Mouse (Mus musculus) cerebral cortex, adult 2 months (tissue): ENCODE measurements around the gene Ext2.

Experiments
- WGBS: fragments of 180-500 bp; shearing (Covaris S2); methylation state at CpG from one replicate; pipeline ENCODE4 v1.1.7; 2018; 5-methylcytosine and 5-hydroxymethylcytosine counted together

The Ext2 gene

DNA sequence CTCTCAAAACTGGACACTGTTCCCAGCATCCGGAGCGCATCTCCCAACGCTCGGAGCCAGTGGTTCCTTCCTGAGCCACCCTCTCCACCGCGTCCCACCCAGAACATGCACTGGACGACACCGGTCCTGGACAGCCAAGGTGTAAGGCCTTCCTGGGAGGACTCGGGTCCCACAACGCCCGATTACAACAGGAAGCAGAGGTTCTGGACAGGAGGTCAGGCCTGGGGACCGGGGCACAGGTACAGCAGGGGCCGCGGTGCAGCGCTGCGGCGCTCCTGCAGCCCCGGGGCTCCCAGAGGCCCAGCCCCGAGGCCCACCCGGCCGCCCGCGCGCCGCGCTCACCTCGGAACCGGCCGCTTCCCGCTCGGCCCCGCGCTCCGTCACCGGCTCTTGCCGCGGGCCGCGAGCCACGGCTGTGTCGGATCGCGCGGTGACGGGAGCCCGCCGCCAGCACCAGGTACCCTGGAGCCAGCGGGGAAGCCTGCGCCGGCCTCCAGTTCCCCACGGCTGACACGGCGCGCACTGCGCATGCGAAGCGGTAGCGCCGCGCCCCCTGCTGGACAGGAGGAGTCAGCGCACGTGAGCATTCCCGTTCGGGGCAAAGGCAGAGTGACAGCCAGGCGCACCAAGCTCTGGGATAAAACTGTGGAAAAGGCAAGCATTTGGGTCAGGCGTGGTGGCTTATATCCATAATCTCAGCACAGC lies at the start of gene Ext2:
Gene Ext2, minus strand, starts transcription at position 524 of the 705 bp plus-strand sequence.
- 7% methylated on average over 66 of the region's 66 CpGs for WGBS

DNA sequence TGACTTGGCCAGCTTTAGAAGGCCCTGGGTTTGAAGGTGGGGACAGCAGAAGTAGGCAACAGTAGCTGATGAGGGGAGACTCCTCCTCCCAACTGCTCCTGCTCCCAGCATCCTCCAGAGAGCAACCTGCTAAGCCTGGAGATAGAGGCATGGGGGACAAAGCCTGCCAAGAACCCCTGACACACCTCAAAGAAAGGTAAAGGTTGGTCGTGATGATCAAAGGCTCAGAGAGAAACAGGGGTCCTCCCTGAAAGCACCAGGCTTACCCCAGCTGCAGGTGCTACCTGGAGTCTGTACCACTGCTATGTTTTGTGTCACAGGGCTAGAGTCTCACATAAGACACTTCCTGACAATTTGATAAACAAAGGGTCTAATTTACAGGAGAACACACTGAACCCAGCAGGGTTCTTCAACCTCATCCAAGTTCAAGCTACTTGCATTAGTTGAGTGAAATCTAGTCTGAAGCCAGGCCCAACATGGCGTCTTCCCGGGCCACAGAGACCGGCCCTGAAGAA lies 49.1 kb upstream of the Ext2 start:
- WGBS = 95% methylated on average over 4 of the region's 4 CpGs

DNA sequence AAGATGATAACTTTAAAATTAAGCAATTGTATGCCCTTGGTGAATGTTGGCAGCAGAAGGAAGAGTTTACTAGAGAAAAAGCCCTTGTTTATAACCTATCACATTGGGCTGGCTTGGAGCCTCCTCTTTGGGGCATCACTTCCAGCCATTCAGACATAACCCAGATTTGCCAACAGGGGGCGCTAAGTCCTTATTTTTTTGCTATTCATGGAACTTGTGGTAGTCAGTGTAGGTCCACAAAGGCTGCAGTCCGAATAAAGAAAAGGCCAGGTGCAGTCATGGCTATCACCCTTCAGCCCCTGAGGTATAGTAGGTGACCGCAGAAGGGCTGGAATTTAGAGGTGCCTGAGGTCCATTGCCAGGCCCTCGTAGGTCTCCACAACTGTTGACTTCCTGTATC lies 48.5 kb upstream of the Ext2 start:
- 39% methylated on average over 4 of the region's 4 CpGs for WGBS

DNA sequence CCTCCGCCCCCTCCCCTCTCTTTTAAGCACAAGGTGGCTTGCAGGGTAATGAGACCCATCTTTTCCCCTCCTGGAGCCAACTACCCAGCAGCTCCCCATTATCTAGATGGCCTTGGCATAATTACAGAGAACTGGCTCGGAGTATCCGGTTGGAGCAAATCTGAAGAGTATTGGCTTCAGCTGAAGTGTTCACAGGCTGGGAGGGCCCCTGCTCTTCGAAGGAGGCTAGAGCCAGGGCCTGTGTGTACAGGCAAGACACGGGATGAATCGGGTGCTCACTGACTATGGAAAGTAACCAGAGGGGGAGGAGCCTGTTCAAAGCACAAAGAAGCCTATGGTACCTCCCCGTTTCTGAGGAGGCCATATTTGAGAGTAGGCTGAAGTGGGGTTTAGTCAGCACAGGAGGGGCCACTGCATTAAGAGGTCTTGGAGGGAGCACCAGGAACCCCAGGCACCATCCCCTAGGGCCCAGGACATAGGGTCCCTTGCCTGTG lies 46.8 kb upstream of the Ext2 start, which contains the start of gene Accsl:
Gene Accsl, minus strand, starts transcription at position 51 of the 494 bp plus-strand sequence.
- 53% methylated on average over 7 of the region's 7 CpGs for WGBS

DNA sequence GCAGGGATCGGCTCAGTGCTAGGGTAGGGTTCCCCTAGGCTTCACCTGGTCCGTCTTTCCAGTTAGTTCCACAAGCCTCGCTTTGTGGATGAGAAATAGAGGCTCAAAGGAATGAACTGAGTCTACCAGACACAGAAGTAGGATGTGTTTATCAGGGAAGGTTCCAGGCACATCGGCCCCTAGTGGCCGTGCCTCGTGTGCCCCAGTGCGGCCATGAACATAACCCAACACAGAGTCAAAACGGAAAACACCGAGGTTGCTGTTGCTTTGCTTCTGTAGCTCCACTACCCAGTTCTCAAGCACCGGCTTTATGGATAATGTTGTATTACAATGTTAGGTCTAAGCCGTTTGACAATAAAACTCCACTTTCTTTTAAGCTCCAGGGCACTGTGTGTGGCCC lies 46.2 kb upstream of the Ext2 start:
- WGBS = 93% methylated on average over 11 of the region's 11 CpGs

DNA sequence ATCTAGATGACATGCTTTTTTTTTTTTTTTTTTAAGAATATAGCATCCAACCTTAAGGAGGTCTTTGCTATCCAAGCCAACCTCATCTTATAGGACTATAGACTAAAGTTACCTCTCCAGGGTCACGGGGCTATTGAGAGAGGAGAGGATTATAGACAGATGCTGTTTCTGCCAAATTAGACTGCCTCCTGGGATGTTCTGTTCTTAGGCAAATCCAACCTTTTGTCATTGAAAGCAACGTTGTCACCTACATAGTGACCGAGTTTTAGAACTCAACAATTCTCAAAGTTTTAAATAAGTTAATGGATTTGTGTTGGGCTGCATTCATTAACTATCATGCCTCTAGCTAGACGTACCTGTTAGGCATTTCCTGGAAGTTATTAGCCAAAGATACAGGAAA lies 40.9 kb upstream of the Ext2 start:
- 78% methylated on average over 4 of the region's 4 CpGs for WGBS

DNA sequence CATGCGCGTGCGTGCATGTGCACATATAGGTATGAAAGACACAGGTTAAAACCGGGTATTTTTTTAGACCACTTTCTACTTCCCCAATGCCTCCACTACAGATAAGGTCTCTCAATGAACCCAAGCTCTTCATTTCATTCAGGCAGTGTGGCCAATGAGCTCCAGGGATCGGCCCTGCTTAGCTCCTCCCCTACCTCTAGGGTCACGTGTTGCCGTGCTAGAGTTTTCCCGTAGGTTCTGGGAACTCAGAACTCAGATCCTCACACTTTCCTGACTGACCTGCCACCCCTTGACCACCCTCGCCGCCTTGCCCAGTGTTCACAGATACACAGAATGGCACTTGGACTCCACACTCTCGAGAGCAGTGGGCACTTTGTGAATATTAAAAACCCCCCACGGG lies 36.5 kb upstream of the Ext2 start:
- 73% methylated on average over 12 of the region's 12 CpGs for WGBS

DNA sequence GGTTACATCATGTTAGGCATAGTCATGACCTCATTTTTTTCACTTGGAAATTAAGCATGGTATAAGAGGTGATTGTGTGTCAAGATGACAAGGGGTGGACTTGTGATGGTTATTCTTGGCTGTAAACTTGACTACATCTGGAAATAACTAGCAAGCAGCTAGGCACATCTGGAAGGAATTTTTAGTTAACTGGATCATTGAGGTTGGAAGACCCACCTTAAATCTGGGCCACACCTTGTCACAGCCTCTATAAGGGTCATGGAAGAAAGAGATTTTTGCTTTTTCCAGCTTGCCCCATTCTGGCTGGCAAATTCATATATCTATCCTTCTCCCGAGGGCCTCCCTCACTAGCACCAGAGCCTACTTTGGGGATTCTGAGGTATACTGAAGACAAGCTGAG lies 28.9 kb upstream of the Ext2 start:
- 97% methylated on average over 1 of the region's 1 CpGs for WGBS

DNA sequence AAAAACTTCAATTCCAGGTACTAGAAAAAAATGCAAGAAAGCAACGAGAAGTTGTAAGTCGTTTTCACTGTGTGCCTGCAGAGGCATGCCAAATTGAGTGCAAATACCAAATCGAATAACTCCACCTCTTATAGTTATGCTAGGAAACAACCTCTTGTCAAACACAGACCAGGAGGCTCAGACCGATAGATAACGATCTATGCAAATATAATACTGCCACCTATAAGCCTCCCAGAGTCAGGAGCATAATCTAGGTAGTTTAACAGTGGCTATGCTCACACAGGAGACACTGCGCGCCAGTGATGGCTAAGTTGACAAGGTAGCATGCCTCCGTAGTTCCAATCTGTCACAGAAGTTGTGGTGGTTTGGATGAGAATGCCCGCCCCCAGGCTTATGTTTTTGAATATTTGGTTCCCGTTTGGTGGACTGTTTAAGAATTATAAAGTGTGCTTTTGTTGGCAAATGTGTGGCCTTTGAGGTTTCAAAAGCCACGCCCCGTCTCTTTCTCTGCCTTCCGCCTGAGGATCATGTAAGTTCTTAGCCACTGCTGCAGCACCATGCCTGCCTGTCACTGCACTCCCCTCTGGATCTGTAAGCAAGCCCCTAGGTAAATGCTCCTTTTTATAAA lies 28.1 kb upstream of the Ext2 start:
- WGBS = 42% methylated on average over 13 of the region's 13 CpGs

DNA sequence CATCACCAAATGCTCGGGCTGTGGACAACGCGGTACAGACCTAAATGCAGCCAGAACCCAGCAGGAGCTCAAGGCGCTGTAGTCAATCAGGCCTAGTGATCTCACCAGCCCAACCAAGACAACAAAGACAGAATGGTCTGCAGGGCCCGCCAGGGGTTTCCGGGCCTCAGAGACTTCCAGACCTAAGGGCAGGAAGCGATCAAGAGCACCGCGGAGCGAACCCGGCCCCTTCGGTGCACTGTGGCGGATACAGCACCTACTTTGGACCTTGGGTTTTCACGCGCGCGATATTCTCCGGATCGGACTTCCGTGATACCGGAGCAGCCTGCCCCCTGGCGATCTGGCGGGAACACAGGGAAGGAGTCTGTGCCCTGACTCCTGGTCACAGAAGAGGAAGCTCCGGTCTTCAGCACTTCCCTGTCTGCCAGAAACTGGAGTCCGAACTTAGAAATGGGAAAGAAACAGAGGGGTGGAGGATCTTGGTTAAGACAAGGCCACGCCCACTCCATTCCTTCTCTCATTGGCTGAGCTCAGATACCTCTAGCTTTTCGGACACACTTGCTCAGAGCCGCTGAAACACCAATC lies 27.2 kb upstream of the Ext2 start, which contains the start of gene Accs:
Gene Accs, minus strand, starts transcription at position 439 of the 585 bp plus-strand sequence.
- under 1% methylated on average over 28 of the region's 28 CpGs for WGBS

DNA sequence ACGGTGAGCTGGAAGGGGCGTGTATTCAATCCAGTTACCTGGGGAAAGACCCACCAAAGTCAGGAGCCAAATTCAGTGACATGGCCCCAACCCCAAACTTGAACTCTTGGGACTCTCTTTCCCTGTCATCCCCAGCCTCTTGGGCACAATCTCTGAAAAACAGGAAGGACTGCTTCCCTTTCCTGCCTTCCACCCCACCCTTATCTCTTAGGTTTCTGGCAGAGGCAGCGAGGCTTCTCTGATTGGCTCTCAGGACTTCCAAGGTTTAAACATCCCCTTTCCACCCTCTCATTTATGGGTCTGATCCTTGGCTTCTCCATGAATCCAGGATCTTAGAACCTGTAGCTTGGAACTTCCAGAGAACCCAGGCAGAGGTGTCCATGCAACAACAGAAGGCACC lies 19.0 kb upstream of the Ext2 start:
- 95% methylated on average over 3 of the region's 3 CpGs for WGBS

DNA sequence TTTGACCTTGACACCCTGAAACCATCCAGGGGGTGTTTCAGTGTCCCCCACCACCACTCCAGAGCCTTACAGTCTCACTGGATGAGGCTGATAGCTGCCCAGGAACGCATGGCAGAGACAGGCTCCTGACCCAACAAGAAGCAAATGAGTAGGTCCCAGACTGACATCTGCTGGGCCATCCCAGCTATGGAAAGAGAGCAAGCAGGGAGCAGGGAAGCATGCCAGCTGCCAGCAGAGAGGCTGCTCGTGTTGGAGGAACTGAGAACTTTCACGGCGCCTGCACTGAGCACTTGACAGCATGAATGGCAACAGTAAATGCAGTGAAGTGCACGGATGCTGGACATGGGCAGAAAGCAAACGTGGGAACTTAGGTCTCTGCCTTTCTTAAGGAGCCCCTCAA lies 17.7 kb upstream of the Ext2 start:
- 49% methylated on average over 6 of the region's 6 CpGs for WGBS

DNA sequence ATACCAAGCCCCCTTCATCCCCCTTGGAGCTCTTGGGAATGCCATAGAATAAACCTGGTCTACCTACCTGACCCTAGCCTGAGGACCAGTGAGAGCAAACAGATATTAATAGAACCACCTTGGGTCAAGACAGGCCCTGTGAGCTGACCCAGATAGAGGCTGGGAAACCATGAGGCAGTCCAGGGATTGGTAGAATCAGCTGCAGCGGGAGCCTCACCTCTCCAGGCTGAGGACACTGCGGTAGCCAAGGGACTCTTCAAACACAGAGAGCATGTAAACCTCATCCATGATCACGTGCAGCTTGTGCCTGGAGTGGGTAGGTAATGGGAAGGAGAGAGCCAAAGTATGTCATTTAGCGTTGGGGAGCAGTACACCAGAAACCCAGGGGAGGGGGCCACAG lies 16.6 kb upstream of the Ext2 start:
- 96% methylated on average over 4 of the region's 4 CpGs for WGBS

DNA sequence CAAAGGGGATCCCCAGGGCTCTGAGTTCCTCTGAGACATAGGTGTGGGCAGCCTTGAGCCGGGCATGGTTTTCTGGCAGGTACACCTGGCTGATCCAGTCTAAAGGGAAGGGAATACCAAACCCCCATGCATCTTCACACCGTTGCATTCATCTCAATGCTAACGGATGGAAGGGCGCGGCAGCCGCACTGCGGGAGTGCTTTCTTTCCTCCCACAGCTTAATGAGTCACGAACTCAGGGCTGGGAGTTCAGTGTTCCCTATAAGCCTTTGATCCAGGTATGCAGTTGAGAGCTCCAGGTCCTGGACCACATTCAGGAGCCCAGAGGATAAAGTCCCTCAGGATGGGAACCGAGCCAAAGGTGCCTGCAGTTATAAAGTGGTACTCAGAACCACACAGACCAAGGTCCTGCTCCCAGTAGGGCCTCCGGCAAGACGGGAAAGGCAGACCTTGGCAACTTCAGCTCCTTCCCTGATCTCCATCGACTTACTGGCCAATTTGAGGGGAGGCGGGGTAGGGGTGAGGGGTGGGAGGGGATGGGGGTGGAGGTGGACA lies 13.9 kb upstream of the Ext2 start:
- 76% methylated on average over 13 of the region's 13 CpGs for WGBS

DNA sequence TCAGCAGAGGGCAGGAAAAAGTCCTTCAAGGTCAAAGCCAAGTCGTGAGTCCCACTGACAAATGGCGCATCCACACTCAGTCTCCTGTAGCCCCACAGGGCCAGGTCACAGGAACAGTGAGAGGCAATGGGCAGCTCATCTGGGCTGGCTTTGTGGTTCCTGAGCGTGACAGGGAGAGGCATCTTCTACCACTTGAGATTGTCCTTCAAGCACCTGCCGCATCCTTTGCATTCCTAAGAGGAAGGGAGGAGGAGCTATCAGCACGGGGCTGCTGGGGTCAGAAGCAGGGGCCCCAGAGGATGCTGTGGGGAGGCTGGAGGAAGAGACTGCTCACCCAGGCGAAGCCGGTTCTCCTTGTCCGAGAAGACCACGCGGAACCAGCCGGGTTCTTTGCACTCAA lies 13.2 kb upstream of the Ext2 start:
- 91% methylated on average over 11 of the region's 11 CpGs for WGBS

DNA sequence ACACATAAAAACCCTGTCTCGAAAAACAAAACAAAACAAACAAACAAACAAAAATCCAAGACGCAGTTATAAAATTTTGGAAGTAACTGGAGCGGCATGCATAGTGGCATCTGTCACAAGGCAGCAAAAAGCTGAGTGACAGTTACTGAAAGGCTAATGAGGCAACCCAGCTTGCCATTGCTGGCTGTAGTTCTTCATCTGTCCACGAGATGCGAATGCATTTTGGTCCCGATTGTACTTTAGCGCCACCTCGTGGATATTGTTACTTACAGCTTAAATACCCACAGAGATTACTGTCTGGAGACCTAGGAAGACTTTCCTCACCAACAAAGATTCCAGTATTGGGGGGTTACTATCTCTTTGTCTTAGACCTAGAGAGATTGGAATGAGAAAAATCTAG lies 1.2 kb upstream of the Ext2 start:
- WGBS = 9% methylated on average over 8 of the region's 8 CpGs

DNA sequence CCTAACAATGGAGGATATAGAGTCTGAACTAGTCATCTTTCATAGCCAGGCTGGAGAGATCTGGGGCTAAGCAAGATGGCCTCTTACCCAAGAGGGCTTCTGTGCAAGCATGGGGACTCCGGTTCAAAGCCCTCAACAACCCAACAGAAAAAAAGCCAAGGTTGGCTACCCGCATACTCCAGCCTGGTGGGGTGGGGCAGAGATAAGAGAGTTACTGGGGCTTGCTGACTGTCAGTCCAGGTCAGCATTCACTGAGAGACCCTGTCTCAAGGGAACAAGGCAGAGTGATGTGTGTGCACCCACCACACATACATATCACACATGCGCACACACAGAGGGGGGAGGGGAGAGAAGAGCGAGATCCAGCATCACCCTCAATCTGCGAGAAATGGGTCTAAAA lies 4.6 kb downstream of the Ext2 start:
- 98% methylated on average over 5 of the region's 5 CpGs for WGBS

DNA sequence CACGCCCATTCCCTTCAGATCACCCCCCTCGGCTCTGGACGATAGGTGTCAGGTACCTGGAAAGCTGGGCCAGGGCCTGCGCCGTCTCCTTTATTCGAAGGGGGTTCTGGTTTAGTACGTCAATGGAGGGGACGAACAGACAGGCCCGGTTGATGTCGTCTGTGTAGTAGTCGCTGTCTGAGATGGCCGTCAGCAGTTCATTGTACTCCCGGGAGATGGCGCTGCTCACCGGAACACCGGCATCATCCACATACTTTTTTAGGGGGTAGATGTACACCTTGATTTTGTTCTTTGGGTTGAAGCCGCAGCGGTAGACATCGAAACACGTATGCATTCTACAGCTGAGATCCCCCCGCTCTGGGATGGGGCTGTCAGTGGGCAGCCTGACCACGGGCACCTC lies 9.0 kb downstream of the Ext2 start:
- WGBS = 91% methylated on average over 22 of the region's 22 CpGs

DNA sequence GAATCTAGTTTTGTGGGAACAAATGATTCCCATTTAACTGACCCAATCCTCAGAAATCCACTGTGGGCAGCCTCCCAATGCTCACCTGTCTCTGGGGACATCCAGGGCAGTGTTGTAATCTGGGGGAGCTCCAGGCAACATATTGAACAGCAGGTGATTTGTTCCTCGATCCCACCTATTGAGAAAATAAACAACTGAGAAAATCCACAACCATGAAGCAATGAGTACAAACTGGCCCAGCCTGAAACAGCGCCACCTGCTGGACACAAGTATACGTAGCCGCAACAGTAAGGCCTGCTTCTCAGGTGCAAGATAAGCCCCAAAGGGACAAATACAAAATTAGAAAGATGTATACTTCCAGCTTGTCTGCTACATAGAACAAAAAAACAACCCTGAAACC lies 10.6 kb downstream of the Ext2 start:
- WGBS = 36% methylated on average over 4 of the region's 4 CpGs

DNA sequence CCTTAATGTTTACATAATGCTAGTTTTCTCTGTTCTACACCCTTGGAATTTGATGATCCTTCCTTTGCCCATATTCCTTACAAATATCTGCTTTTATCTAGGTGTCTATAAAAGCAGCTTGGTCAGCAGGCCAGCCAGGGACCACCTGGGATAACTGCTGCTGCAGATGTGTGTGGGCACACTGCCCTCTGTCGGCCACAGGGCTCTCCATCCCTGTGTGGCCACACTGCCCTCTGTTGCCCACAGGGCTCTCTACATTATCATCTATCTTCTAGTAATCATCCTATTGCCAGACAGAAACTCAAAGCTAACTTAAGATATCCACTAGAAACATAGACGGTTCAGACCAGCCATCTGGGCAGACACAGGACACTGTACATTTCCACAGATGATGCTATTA lies 12.4 kb downstream of the Ext2 start:
- 8% methylated on average over 2 of the region's 2 CpGs for WGBS

DNA sequence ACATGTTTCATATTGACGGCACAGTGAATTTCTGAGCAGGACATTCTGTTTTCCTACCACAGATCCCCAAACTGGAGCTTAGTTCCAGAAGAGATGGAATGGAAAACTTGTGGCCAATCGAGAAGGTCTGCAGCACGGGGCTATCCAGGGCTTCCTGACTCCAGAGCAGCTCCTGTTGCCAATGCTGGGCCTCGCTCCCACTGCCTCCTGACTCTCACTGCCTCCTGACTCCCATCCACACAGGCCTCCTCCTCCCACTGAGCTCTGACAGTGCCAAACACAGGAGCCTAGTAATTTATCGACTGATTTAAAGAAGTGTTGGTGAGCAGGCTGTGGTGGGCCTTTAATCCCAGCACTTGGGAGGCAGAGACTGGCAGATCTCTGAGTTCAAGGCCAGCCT lies 14.3 kb downstream of the Ext2 start:
- 71% methylated on average over 5 of the region's 5 CpGs for WGBS

DNA sequence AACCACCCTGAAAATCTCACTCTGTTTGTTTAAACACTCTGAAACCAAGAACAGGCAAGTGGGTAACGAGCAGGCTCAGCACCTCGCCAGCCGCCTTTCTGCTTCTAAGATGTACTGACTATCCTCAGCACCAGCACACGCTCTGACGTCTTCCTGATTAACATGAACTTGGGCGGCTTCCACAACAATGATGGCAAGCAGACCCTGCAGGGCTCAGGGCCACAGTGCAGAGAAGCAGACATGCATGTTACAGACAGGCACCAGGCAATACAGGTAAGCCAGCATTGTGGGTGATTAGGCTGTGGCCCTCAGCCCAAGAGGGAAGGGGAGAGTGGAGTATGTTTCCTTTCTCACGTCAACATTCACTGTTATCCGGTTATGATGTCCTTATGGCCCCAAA lies 14.9 kb downstream of the Ext2 start:
- 72% methylated on average over 8 of the region's 8 CpGs for WGBS
